Mouse (Mus musculus) left cerebral cortex, postnatal 10 days (tissue): ENCODE data around the gene Sox8. TPM values are rescaled to one million over a fixed set of nuclear protein-coding genes. Genes with fewer than 3 reads are reported as not detected.

Experiments
- DNase-seq, 2 experiments: peaks; one replicate each; pipeline ENCODE4 v3.0.0; 2021 to 2022; ENCODE audit warnings: low spot score in 2 of 2, mixed read lengths in 1 of 2; ENCODE audit errors: extremely low spot score in 1 of 2
- intact Hi-C: fragments of 180-260 bp; cut with DNase I; formaldehyde crosslinking; loops from one replicate; pipeline ENCODE4 v1.15.1; 2025
- total RNA-seq, 2 experiments: library from RNA; stranded (reverse); gene quantifications; 2 replicates each; pipeline ENCODE4 v1.2.3; 2021

Sox8 gene
- total RNA-seq, 2 experiments from 2014 or later: 45.3 to 56.2 TPM

- peak; percentile 41 to 71 for DNase-seq
- intact Hi-C loops: loop anchor here (5.0 kb wide), 1 partner anchor 39 kb away; no protein-coding TSS in a partner anchor
Measured at GRCm38 (mm10) chr17:25518144-25518543, 52.3 kb downstream of the Sox8 start.

GRCm38 (mm10) chr17:25516315-25516714, 54.2 kb downstream of the Sox8 start:
- intact Hi-C loops: loop anchor here (5.0 kb wide), 1 partner anchor 41 kb away; no protein-coding TSS in a partner anchor

More at GRCm38 (mm10) chr17:25516315-25516714, 54.2 kb downstream of the Sox8 start:
- peak in 1 of 2 experiments; percentile 53 for DNase-seq

Other genes with a start within 250 kb of the Sox8 start
- not detected for gene Tpsab1, start 225.1 kb downstream of the Sox8 start, total RNA-seq
- gene Tpsb2, start 204.4 kb downstream of the Sox8 start, total RNA-seq: under 1 TPM; 0.54 to 0.77 TPM
- not detected for gene Tpsg1, start 201.4 kb downstream of the Sox8 start, total RNA-seq
- gene Cacna1h, start 136.9 kb downstream of the Sox8 start, total RNA-seq: 10 to 100 TPM; 53.7 to 62.9 TPM
- gene Tekt4, start 116.1 kb downstream of the Sox8 start, total RNA-seq: 1 to 10 TPM in 1 of 2 experiments, under 1 TPM in 1; 0.39 to 4.8 TPM
- under 1 TPM; 0.34 to 0.55 TPM for gene Sstr5, start 73.4 kb downstream of the Sox8 start, total RNA-seq
- gene Lmf1, start 8.4 kb upstream of the Sox8 start, total RNA-seq: 10 to 100 TPM; 22.2 to 23.4 TPM
- gene Gng13, start 146.5 kb upstream of the Sox8 start, total RNA-seq: 10 to 100 TPM; 86.1 to 88.9 TPM
- gene Chtf18, start 156.7 kb upstream of the Sox8 start, total RNA-seq: 1 to 10 TPM; 3.0 to 4.8 TPM
- 10 to 100 TPM; 31.9 to 32.4 TPM for gene Rpusd1, start 157.0 kb upstream of the Sox8 start, total RNA-seq
- gene Mslnl, start 165.4 kb upstream of the Sox8 start, total RNA-seq: not detected
- 1 to 10 TPM; 4.0 to 5.4 TPM for gene Msln, start 183.7 kb upstream of the Sox8 start, total RNA-seq
- gene Narfl, start 203.1 kb upstream of the Sox8 start, total RNA-seq: 10 to 100 TPM; 26.2 to 26.3 TPM
- 100 to 1,000 TPM; 132 to 133 TPM for gene Haghl, start 215.0 kb upstream of the Sox8 start, total RNA-seq
- gene Ccdc78, start 215.9 kb upstream of the Sox8 start, total RNA-seq: under 1 TPM in 1 of 2 experiments, not detected in 1; 0.16 TPM
- gene Fam173a, start 222.2 kb upstream of the Sox8 start, total RNA-seq: 10 to 100 TPM; 74.3 to 74.9 TPM
- gene AC134908.4, start 225.0 kb upstream of the Sox8 start, total RNA-seq: 1 to 10 TPM; 1.7 to 2.3 TPM
- gene Metrn, start 226.4 kb upstream of the Sox8 start, total RNA-seq: 10 to 100 TPM; 59.8 to 61.1 TPM
- gene Fbxl16, start 238.4 kb upstream of the Sox8 start, total RNA-seq: 100 to 1,000 TPM; 306 to 311 TPM